Mouse (Mus musculus): ENCODE measurements at regions not wholly inside any gene's neighbourhood (a gene's known extent, or its start where the extent isn't known, plus 50 kb on each side); places are given as distances from the start of the nearest gene placed in this dataset.

DNA sequence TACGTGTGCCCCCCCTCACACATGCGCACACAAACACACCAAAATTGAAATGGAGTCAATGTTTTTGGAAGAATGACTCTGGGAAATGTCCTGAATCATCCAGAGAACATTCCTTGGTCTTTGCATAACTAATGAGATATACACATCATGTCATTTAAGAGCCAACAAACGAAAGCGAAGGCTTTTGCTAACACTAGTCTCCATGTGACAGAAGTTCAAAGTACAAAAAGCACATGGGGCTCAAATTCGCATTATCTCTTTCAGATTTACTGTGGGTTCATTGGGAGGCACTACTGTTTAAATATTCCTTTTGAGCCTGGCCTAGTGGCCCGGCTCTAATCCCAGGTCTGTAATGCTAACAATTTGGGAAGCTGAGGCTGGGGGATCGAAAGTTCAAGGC is 50.2 kb upstream of the Nfe2l2 start:
- H3K4me3 ChIP-seq (replicated peaks in 1 of 3; ENCODE audit: low read depth in 2 of 3, low read length in 2 of 3, poor library complexity in 1 of 3): no peak overlapping the region
- DNase-seq (ENCODE audit: extremely low read depth): no peak
- H3K4me2 ChIP-seq (ENCODE audit: insufficient read depth, low read depth, poor library complexity, severe bottlenecking): no peak overlapping the region
- in situ Hi-C loops (cut with MboI; ENCODE audit: low pct_ligation_motif_present, low pct_unique_long_range_greater_than_20kb, low sequenced_read_pairs): no loop called here
- dilution Hi-C loops (cut with MboI; ENCODE audit: extremely low pct_ligation_motif_present, extremely low pct_unique_long_range_greater_than_20kb, low sequenced_read_pairs): no loop called here
- TF ChIP-seq MEF2A (IDR thresholded peaks at IDR 0.05; ENCODE audit: borderline replicate concordance, low read depth, low read length) (no peak), IRF4 (IDR thresholded peaks at IDR 0.05; ENCODE audit: low read depth, low read length) (no peak), SIN3A (IDR thresholded peaks at IDR 0.05; ENCODE audit: low read length) (no peak), RCOR1 (conservative IDR thresholded peaks at IDR 0.05; ENCODE audit: low read depth, low read length) (no peak), ZNF384 (IDR thresholded peaks at IDR 0.05; ENCODE audit: low read depth, low read length) (no peak), PAX5 (IDR thresholded peaks at IDR 0.05; ENCODE audit: low read length) (no peak), TBP (conservative IDR thresholded peaks at IDR 0.05; ENCODE audit: low read depth, low read length) (no peak), UBTF (IDR thresholded peaks at IDR 0.05; ENCODE audit: low read depth, low read length) (no peak), CHD1 (IDR thresholded peaks at IDR 0.05; ENCODE audit: low read depth, low read length) (no peak), USF1 (IDR thresholded peaks at IDR 0.05; ENCODE audit: low read depth, low read length) (no peak), ZMIZ1 (IDR thresholded peaks at IDR 0.05; ENCODE audit: low read depth, low read length) (no peak)
- H3K36me3 ChIP-seq (replicated peaks in 1 of 2; ENCODE audit: control insufficient read depth in 1 of 2, insufficient read depth in 1 of 2, low read length in 1 of 2): no peaks in the 10 kb centered on the region
- no peaks in the 10 kb centered on the region for H3K9me3 ChIP-seq (replicated peaks; ENCODE audit: low read length)
- H3K4me1 ChIP-seq (ENCODE audit: control insufficient read depth in 1 of 2, insufficient read depth in 2 of 2): peaks cover 0 to 3% of the 10 kb centered on the region in 2 experiments; a peak in 1 of 4 replicates
- no peaks in the 10 kb centered on the region for H3K79me2 ChIP-seq (replicated peaks; ENCODE audit: control insufficient read depth, extremely low read depth, insufficient read depth, poor library complexity, severe bottlenecking)
- H3K27me3 ChIP-seq (replicated peaks): no peaks in the 10 kb centered on the region
- H3K27ac ChIP-seq (ENCODE audit: insufficient read depth, low read depth): no peak overlapping the region
- no peak overlapping the region for H3K9ac ChIP-seq (ENCODE audit: insufficient read depth, low read depth)
